Mouse (Mus musculus): ENCODE measurements at regions not wholly inside any gene's neighbourhood (a gene's known extent, or its start where the extent isn't known, plus 50 kb on each side); places are given as distances from the start of the nearest gene placed in this dataset.

- TF ChIP-seq CTCF (IDR thresholded peaks at IDR 0.05; ENCODE audit: low read depth) = 0 out of 2 replicates have a peak, but pooled peaks have one; percentile 4
- no peak for TF ChIP-seq EP300 (IDR thresholded peaks at IDR 0.05; ENCODE audit: low read depth)
- 18% methylated on average over 1 of the region's 1 CpGs for WGBS (ENCODE audit: insufficient replicate concordance)
- Histone ChIP-seq H3K9ac (replicated peaks) (no peak overlapping the region), H3K36me3 (replicated peaks; ENCODE audit: control insufficient read depth, insufficient read depth, low read depth) (no peaks in the 10 kb centered on the region), H3K9me3 (ENCODE audit: control insufficient read depth, low read length) (no peaks in the 10 kb centered on the region), H3K4me2 (ENCODE audit: low read depth) (no peak overlapping the region), H3K27me3 (ENCODE audit: control insufficient read depth, insufficient read depth, low read length) (no peaks in the 10 kb centered on the region), H3K4me1 (replicated peaks; ENCODE audit: control insufficient read depth in 2 of 2, insufficient read depth in 2 of 2, low read length in 1 of 2) (peaks cover 0 to 9% of the 10 kb centered on the region in 2 experiments; a peak in 2 of 4 replicates), H3K27ac (no peak overlapping the region), H3K4me3 (ENCODE audit: insufficient read depth in 1 of 2, low read depth in 2 of 2, low read length in 2 of 2) (no peak overlapping the region)
- ATAC-seq (ENCODE audit: insufficient read depth) (no peak), DNase-seq (ENCODE audit: low read depth in 3 of 3, low spot score in 3 of 3) (no peak)
Measured at GRCm38 (mm10) chr3:117117838-117118237, 149.1 kb upstream of the Palmd start.

GRCm38 (mm10) chr3:117116210-117116609 lies 147.4 kb upstream of the Palmd start:
- Histone ChIP-seq H3K9me3 (ENCODE audit: control insufficient read depth, low read length) (no peaks in the 10 kb centered on the region), H3K9ac (replicated peaks) (no peak overlapping the region), H3K36me3 (replicated peaks; ENCODE audit: control insufficient read depth, insufficient read depth, low read depth) (no peaks in the 10 kb centered on the region), H3K4me2 (ENCODE audit: low read depth) (no peak overlapping the region), H3K4me1 (replicated peaks; ENCODE audit: control insufficient read depth in 2 of 2, insufficient read depth in 2 of 2, low read length in 1 of 2) (peaks cover 0 to 9% of the 10 kb centered on the region in 2 experiments; a peak in 2 of 4 replicates), H3K27ac (no peak overlapping the region), H3K4me3 (ENCODE audit: insufficient read depth in 1 of 2, low read depth in 2 of 2, low read length in 2 of 2) (no peak overlapping the region), H3K27me3 (ENCODE audit: control insufficient read depth, insufficient read depth, low read length) (no peaks in the 10 kb centered on the region)
- TF ChIP-seq CTCF (IDR thresholded peaks at IDR 0.05; ENCODE audit: low read depth) (no peak), EP300 (IDR thresholded peaks at IDR 0.05; ENCODE audit: low read depth) (no peak)
- no peak for ATAC-seq (ENCODE audit: insufficient read depth)
- DNase-seq (ENCODE audit: low read depth in 3 of 3, low spot score in 3 of 3) = no peak
- 59% methylated on average over 2 of the region's 2 CpGs for WGBS (ENCODE audit: insufficient replicate concordance)

GRCm38 (mm10) chr3:117112766-117113165 lies 144.0 kb upstream of the Palmd start:
- 38% methylated on average over 3 of the region's 3 CpGs for WGBS (ENCODE audit: insufficient replicate concordance)
- ATAC-seq (ENCODE audit: insufficient read depth) (no peak), DNase-seq (ENCODE audit: low read depth in 3 of 3, low spot score in 3 of 3) (no peak)
- TF ChIP-seq EP300 (IDR thresholded peaks at IDR 0.05; ENCODE audit: low read depth) (no peak), CTCF (IDR thresholded peaks at IDR 0.05; ENCODE audit: low read depth) (no peak)
- Histone ChIP-seq H3K4me3 (ENCODE audit: insufficient read depth in 1 of 2, low read depth in 2 of 2, low read length in 2 of 2) (no peak overlapping the region), H3K4me2 (ENCODE audit: low read depth) (no peak overlapping the region), H3K4me1 (replicated peaks; ENCODE audit: control insufficient read depth in 2 of 2, insufficient read depth in 2 of 2, low read length in 1 of 2) (no peaks in the 10 kb centered on the region), H3K36me3 (replicated peaks; ENCODE audit: control insufficient read depth, insufficient read depth, low read depth) (no peaks in the 10 kb centered on the region), H3K9me3 (ENCODE audit: control insufficient read depth, low read length) (no peaks in the 10 kb centered on the region), H3K27me3 (ENCODE audit: control insufficient read depth, insufficient read depth, low read length) (no peaks in the 10 kb centered on the region), H3K27ac (no peak overlapping the region), H3K9ac (replicated peaks) (no peak overlapping the region)

GRCm38 (mm10) chr3:117112304-117112703 lies 143.5 kb upstream of the Palmd start:
- Histone ChIP-seq H3K4me1 (replicated peaks; ENCODE audit: control insufficient read depth in 2 of 2, insufficient read depth in 2 of 2, low read length in 1 of 2) (no peaks in the 10 kb centered on the region), H3K4me2 (ENCODE audit: low read depth) (no peak overlapping the region), H3K9ac (replicated peaks) (no peak overlapping the region), H3K27me3 (ENCODE audit: control insufficient read depth, insufficient read depth, low read length) (no peaks in the 10 kb centered on the region), H3K27ac (no peak overlapping the region), H3K36me3 (replicated peaks; ENCODE audit: control insufficient read depth, insufficient read depth, low read depth) (no peaks in the 10 kb centered on the region), H3K9me3 (ENCODE audit: control insufficient read depth, low read length) (no peaks in the 10 kb centered on the region), H3K4me3 (ENCODE audit: insufficient read depth in 1 of 2, low read depth in 2 of 2, low read length in 2 of 2) (no peak overlapping the region)
- WGBS (ENCODE audit: insufficient replicate concordance) = 59% methylated on average over 4 of the region's 4 CpGs
- no peak for DNase-seq (ENCODE audit: low read depth in 3 of 3, low spot score in 3 of 3)
- ATAC-seq (ENCODE audit: insufficient read depth) = no peak
- TF ChIP-seq EP300 (IDR thresholded peaks at IDR 0.05; ENCODE audit: low read depth) (no peak), CTCF (IDR thresholded peaks at IDR 0.05; ENCODE audit: low read depth) (no peak)

GRCm38 (mm10) chr3:117108966-117109700 lies 140.3 kb upstream of the Palmd start:
- 54% methylated on average over 8 of the region's 8 CpGs for WGBS (ENCODE audit: insufficient replicate concordance)

More at GRCm38 (mm10) chr3:117108966-117109700, 140.3 kb upstream of the Palmd start:
- TF ChIP-seq CTCF (IDR thresholded peaks at IDR 0.05; ENCODE audit: low read depth) = no peak
- DNase-seq (ENCODE audit: low read depth in 3 of 3, low spot score in 3 of 3) = no peak
- no peak overlapping the region for H3K9ac ChIP-seq (replicated peaks)
- no peak overlapping the region for H3K27ac ChIP-seq
- ATAC-seq (ENCODE audit: insufficient read depth) = no peak
- no peaks in the 10 kb centered on the region for H3K4me1 ChIP-seq (replicated peaks; ENCODE audit: control insufficient read depth in 2 of 2, insufficient read depth in 2 of 2, low read length in 1 of 2)
- H3K4me3 ChIP-seq (ENCODE audit: insufficient read depth in 1 of 2, low read depth in 2 of 2, low read length in 2 of 2) = no peak overlapping the region
- H3K4me2 ChIP-seq (ENCODE audit: low read depth) = no peak overlapping the region
- no peaks in the 10 kb centered on the region for H3K27me3 ChIP-seq (ENCODE audit: control insufficient read depth, insufficient read depth, low read length)
- no peaks in the 10 kb centered on the region for H3K36me3 ChIP-seq (replicated peaks; ENCODE audit: control insufficient read depth, insufficient read depth, low read depth)
- H3K9me3 ChIP-seq (ENCODE audit: control insufficient read depth, low read length) = no peaks in the 10 kb centered on the region
